Mouse (Mus musculus) liver, embryonic 14.5 days (tissue): ENCODE data around the gene Atp13a2.

ENCODE experiments used
- CTCF ChIP-seq: IDR thresholded peaks from 2 replicates; pipeline ENCODE4 v1.5.1; 2016; ENCODE audit warnings: antibody characterized with exemption, low read depth, control low read depth
- EP300 ChIP-seq: IDR thresholded peaks from 2 replicates; pipeline ENCODE4 v1.6.1; 2016; ENCODE audit warnings: antibody characterized with exemption, low read depth

GRCm38 (mm10) chr4:140958319-140958718, 28.4 kb upstream of the Atp13a2 start:
- no peak for TF ChIP-seq CTCF
- no peak for TF ChIP-seq EP300
